Mouse (Mus musculus) ovary, adult 18-20 months (tissue): ENCODE results near the gene Ttc13.

Experiments used
- DNase-seq: peaks from one replicate; pipeline ENCODE4 v3.0.0; 2022; ENCODE audit warnings: low spot score, mixed read lengths

The Ttc13 gene

GRCm38 (mm10) chr8:124703526-124703925 is 18.3 kb downstream of the Ttc13 start:
- DNase-seq = no peak

- DNase-seq = no peak
These were observed 19.6 kb downstream of the Ttc13 start for GRCm38 (mm10) chr8:124702183-124702582.

- DNase-seq = no peak
These were observed 20.8 kb downstream of the Ttc13 start for GRCm38 (mm10) chr8:124701023-124701422.

GRCm38 (mm10) chr8:124700271-124700670 is 21.5 kb downstream of the Ttc13 start:
- no peak for DNase-seq

GRCm38 (mm10) chr8:124695424-124696100 is 26.2 kb downstream of the Ttc13 start:
- DNase-seq = no peak

- no peak for DNase-seq
These were observed 30.1 kb downstream of the Ttc13 start for GRCm38 (mm10) chr8:124691706-124692105.

- no peak for DNase-seq
These were observed 32.9 kb downstream of the Ttc13 start for GRCm38 (mm10) chr8:124688899-124689298.

GRCm38 (mm10) chr8:124682218-124682617 is 39.6 kb downstream of the Ttc13 start:
- no peak for DNase-seq

- no peak for DNase-seq
These were observed 40.0 kb downstream of the Ttc13 start for GRCm38 (mm10) chr8:124681792-124682157.

GRCm38 (mm10) chr8:124681077-124681791 is 40.5 kb downstream of the Ttc13 start:
- no peak for DNase-seq

- DNase-seq = no peak
These were observed 43.5 kb downstream of the Ttc13 start for GRCm38 (mm10) chr8:124678246-124678645.

GRCm38 (mm10) chr8:124677486-124677885 is 44.3 kb downstream of the Ttc13 start:
- DNase-seq = peak; percentile 57

GRCm38 (mm10) chr8:124677078-124677477 is 44.7 kb downstream of the Ttc13 start:
- DNase-seq = no peak

- DNase-seq = no peak
These were observed 45.1 kb downstream of the Ttc13 start for GRCm38 (mm10) chr8:124676661-124677060.

- DNase-seq = no peak
These were observed 49.4 kb downstream of the Ttc13 start for GRCm38 (mm10) chr8:124672345-124672744.

GRCm38 (mm10) chr8:124668798-124669197 is 53.0 kb downstream of the Ttc13 start:
- DNase-seq = no peak

GRCm38 (mm10) chr8:124664414-124664813 is 57.4 kb downstream of the Ttc13 start:
- DNase-seq = no peak

GRCm38 (mm10) chr8:124663874-124664230 is 57.9 kb downstream of the Ttc13 start:
- no peak for DNase-seq

GRCm38 (mm10) chr8:124663112-124663873 is 58.5 kb downstream of the Ttc13 start, which contains the start of gene 2310022B05Rik:
TSS of gene 2310022B05Rik (minus strand) at chr8:124663369.
- peak; percentile 90 for DNase-seq

GRCm38 (mm10) chr8:124662446-124663111 is 59.2 kb downstream of the Ttc13 start:
- no peak for DNase-seq

- no peak for DNase-seq
These were observed 60.0 kb downstream of the Ttc13 start for GRCm38 (mm10) chr8:124661781-124662180.

GRCm38 (mm10) chr8:124658415-124658814 is 63.4 kb downstream of the Ttc13 start:
- peak; percentile 76 for DNase-seq
